Mouse (Mus musculus): Measurements from ENCODE around the gene Ift172.
"Not testable (repeated sequence)": the region's sequence is repeated elsewhere in the genome, so short reads cannot be mapped to it uniquely, and the experiment has no call there.

The Ift172 gene

DNA sequence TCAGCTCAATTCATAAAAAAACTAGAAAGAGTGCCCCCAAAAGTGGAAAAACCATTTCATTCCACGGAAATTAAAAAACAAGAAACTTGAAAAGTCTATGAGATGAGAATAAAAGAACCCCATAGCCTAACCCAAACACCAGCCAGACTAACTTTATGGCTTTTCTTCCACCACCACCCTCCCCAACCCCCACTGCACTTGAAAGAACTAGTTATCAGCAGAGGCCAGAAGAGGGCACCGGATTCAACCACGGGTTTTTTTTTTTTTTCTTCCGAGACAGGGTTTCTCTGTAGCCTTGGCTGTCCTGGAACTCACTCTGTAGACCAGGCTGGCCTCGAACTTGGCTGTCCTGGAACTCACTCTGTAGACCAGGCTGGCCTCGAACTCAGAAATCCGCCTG is 72.6 kb downstream of the Ift172 start:
- peak; percentile 40 for DNase-seq (ENCODE audit: low read depth, low spot score)

DNA sequence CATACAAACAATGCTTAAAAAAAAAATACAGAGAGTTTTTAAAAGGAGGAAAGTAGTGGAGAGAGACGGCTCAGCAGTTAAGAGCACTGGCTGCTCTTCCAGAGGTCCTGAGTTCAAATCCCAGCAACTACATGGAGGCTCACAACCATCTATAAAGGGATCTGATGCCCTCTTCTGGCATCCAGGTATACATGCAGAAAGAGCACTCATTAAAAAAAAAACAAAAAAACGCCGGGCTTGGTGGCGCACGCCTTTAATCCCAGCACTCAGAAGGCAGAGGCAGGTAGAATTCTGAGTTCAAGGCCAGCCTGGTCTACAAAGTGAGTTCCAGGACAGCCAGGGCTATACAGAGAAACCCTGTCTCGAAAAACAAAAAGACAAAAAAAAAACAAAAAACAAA is 74.4 kb downstream of the Ift172 start:
- not testable (repeated sequence) for DNase-seq (ENCODE audit: low read depth, low spot score)

DNA sequence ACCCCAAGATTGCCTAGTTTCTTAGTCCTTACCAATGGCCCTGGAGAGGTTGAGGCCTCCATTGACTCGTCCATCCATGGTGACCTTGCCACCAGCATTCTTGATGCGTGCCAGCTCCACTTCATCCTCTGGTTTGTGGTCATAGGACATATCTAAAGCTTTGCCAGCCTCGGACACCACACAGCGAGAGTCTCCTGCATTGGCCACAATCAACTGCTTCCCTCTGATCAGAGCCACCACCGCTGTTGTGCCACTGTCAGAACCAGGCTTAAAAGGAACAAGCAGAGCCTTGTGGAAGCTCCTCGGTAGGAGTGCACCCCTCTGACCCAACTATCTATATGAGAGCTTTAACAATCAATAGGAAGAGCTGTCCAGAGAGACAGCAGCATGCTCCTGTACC is 86.5 kb downstream of the Ift172 start:
- no peak for DNase-seq (ENCODE audit: low read depth, low spot score)

DNA sequence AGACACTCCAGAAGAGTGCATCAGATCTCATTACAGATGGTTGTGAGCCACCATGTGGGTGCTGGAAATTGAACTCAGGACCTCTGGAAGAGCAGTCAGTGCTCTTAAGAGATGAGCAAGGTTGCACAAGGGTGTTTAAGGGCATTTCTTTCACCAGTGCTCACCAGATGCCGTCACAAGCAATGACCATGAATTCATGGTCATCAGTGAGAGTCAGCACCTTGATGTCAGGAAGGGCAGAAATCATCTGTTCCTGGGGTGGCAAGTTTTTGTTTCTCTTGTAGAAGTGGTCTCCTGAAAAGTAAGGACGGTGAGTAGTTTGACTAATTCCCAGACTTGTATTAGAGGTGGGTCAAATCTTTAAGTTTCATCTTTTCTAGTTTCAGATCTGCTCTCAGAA is 87.0 kb downstream of the Ift172 start:
- no peak for DNase-seq (ENCODE audit: low read depth, low spot score)

Measured in ZHBTc4 (cell line).